Mouse (Mus musculus) spleen, postnatal 0 days (tissue): Measurements from ENCODE around the gene Zxdb. TPM values are rescaled to one million over a fixed set of nuclear protein-coding genes. Genes with fewer than 3 reads are reported as not detected.

ENCODE experiments used
- polyA plus RNA-seq: library from polyadenylated mRNA; unstranded; fragments of >200 nt; fragmentation: Nextera tagmentation; extraction: Ambion mirVana; gene quantifications from 2 replicates; pipeline ENCODE4 v1.2.1, GENCODE M21; 2015

The Zxdb gene
- polyA plus RNA-seq: 0.59 and 1.1 TPM in 2 replicates

GRCm38 (mm10) chrX:94724192-94724971 is at the start of gene Zxdb:
Gene Zxdb (plus strand): TSS chrX:94724569.

Other genes starting within 250 kb of the Zxdb start
- 75.4 and 96.2 TPM in 2 replicates for gene Maged1, start 182.4 kb upstream of the Zxdb start, polyA plus RNA-seq
- 1.2 and 1.6 TPM in 2 replicates for gene Gspt2, start 88.5 kb upstream of the Zxdb start, polyA plus RNA-seq